Mouse (Mus musculus): ENCODE measurements around the gene Hs2st1. TPM values are rescaled to one million over a fixed set of nuclear protein-coding genes. Genes with fewer than 3 reads are reported as not detected.
"Not testable (repeated sequence)": the region's sequence is repeated elsewhere in the genome, so short reads cannot be mapped to it uniquely, and the experiment has no call there.

Hs2st1 gene
- total RNA-seq (2021), result 16.1 and 18.3 TPM in 2 replicates
- long read RNA-seq, experiment 1, full-length matches to known transcripts, result 19 of 29 reads
- long read RNA-seq, experiment 1, partial matches to known transcripts, result 0 of 29 reads
- long read RNA-seq, experiment 1, other reads (novel, unspliced or antisense), result 10 of 29 reads
- long read RNA-seq, experiment 2, full-length matches to known transcripts, result 7 of 10 reads
- long read RNA-seq, experiment 2, partial matches to known transcripts, result 0 of 10 reads
- long read RNA-seq, experiment 2, other reads (novel, unspliced or antisense), result 3 of 10 reads

DNA sequence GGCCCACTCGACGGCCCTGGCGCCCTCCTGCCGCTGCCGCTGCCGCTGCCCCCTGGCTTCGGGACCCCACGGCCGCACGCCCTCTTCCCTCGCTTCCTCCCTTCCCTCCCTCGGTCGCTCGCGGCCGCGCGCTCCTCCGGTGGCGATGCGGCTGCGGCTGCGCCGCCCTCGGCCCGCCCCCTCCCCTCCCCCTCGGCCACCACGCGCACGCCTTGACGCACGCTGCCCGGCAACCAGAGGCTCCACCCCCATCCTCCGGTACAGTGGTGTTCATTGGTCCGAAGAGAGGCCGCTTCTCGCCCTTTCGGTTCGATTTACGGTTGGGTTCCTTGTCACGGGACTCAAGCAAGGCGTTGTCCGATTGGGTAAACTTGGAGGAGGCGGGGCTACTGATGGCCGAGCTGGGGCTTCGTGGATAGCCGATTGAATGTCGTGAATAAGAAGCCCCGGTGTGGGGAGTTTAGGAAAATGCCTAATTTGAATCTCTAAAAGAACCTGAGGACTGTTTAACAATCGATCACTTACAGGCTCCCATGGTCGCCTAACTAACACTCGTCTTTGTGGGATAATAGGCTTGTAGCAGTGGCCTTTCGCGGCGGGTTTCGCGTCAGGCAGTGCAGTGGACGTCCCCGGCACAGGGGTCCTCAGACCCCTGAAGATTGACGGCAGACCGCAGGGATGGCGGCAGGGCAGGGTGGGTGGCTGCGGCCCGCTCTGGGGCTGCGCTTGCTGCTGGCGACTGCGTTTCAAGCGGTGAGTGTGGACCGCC lies at the start of gene Hs2st1, which contains the start of gene Selenof:
Hs2st1 (minus strand) TSS at position 135 of the 769 bp plus-strand sequence.
Selenof (plus strand) TSS at position 258 of the 769 bp plus-strand sequence.
- peak; percentile 98 for DNase-seq

- DNase-seq, result no peak
These were observed 47.7 kb upstream of the Hs2st1 start for GRCm38 (mm10) chr3:144617633-144618180.

DNA sequence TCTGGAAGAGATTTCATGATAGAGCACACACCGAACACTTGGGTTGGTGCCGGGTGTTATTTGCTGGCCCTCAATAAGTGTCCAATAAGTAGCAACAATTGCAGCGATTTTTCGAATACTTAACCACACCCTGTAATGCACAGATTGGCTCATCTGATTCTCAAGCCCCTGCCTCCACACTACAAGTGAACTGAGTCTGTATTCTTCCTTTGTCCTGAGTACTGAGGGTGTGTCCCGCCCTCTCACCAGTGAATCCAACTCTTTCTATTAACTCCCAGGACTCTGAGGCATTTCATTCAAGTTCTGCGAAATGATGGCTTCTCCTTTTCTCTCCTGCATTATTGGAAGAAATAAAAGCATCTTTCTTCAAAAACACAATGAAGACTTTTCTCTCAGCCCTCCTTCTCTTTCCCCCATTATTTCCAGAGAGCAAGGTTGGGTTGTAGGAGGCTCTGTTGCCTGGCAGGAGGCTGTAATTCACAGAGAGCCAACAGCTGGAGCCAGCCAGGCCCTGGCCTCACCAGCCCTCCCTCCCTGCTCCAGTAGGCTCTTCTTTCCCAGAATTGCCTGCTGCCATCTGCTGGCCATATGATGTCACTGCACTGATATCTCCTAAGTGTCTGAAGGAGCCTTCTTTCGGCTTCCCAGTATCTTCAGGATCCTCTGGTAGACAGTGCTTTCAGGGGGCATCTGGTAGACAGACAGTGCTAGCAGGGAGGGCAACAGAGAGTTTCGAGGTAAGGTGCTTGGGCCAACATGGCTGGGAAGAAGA lies 46.9 kb upstream of the Hs2st1 start:
- DNase-seq, result peak; percentile 89

DNA sequence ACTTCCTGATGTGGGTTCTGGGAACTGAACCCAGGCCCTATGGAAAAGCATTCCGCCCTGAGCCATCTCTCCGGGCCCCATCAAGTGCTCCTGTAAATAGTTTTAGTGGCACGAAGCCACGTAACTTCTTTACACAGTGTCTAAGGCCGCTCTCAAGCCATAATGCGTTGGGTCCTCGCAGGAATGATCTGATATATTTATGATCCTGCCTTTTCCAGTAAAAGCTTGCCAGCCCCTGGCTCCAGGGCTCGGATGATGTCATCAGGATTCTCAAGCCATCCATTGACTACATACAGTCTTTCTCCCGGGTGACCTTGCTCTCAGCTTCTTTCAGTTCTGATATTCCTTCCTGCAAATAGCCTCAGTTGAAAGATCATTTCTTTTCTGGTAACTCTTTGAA lies 45.5 kb upstream of the Hs2st1 start:
- peak; percentile 25 for DNase-seq

DNA sequence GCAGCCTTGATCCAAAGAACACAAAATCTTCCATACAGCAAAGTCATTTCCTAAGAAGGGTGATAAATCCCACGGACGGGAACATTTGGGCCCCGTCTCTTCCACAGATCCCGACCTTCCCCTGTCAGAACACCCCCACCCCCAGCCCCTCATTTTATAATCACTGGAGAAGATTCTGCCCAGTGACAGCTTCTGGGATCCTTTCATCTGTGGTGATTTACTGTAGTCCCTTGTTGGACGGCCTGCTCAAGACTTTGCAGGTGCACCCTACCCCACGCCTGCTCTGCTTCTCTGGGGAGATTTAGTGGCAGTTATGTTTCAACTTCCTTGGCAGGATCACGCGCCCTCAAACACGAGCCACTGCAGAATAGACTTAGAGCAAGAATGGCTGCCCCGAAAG lies 44.7 kb upstream of the Hs2st1 start:
- DNase-seq, result peak; percentile 32

GRCm38 (mm10) chr3:144614277-144614676 lies 44.3 kb upstream of the Hs2st1 start:
- DNase-seq, result no peak

- DNase-seq, result no peak
These were observed 42.4 kb upstream of the Hs2st1 start for GRCm38 (mm10) chr3:144612382-144612781.

DNA sequence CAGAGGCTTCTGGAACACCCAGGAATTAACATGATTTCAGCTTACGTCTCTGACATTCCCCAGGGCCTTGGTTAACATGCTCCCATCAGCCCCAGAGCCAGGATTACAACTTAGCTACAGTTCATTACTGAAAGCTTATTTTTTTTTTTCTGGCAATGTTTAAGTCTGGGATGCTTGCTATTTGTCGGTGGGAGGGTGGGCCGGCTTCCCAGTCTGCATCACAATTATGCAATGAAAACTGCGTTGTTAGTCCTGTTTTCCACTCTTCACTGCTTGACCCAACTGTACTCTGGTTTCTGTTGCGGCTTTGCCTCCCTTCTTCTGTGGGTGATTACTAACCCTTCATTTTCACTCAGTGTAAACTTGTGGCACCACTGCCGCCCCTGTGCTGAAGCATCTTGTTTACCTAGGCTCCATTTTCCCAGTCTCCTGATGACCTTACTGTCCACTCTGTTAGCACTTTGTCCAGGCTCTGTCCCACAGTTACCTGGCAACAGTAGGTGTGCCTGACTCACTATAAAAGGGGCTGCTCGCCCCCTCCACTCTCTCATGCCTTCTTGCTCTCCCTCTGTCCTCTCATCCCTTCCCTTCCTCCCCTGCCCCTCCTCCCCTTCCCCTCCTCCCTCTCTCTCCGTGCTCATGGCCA lies 41.8 kb upstream of the Hs2st1 start:
- no peak for DNase-seq

- DNase-seq, result no peak
These were observed 40.8 kb upstream of the Hs2st1 start for GRCm38 (mm10) chr3:144610759-144611158.

DNA sequence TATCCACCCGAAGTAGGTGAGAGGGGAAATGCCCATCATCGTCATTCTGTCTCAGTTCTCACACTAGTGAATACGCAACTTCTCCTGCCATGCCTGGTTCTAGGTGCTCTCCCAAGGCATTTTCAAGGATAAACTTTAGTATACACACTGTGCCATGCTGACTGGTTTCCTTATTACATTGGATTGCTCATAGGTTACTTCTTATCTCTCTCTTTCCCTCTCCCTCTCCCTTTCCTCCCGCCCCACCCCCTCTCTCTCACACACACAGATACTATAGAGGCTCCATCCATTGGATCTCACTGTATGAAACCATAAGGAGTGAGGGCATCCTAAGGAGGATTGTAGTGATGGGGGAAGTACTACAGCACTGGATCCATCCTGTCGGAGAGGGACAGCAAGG lies 38.1 kb upstream of the Hs2st1 start:
- no peak for DNase-seq

GRCm38 (mm10) chr3:144606449-144606848 lies 36.5 kb upstream of the Hs2st1 start:
- peak; percentile 22 for DNase-seq

- not testable (repeated sequence) for DNase-seq
These were observed 35.8 kb upstream of the Hs2st1 start for GRCm38 (mm10) chr3:144605811-144606210.

DNA sequence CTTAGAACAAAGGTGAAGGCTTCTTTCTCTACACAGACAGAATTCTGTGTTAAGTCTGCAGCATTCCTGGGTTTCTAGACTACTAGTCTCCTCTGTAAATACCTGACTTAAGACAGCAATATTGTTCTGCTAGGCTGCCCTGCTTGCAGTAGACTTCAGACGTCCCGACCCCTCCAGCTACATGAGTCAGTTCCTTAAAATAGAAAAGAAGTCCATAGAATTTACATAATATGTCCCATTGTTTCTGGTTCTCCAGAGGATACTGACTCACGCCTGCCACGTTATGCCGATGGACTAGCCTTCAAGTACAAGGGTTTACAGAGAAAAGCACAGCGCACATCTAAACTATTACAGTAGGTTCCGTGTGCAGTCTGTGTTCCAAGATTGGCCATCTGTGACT lies 34.2 kb upstream of the Hs2st1 start:
- no peak for DNase-seq

- DNase-seq, result no peak
These were observed 33.6 kb upstream of the Hs2st1 start for GRCm38 (mm10) chr3:144603558-144603957.

- DNase-seq, result no peak
These were observed 32.8 kb upstream of the Hs2st1 start for GRCm38 (mm10) chr3:144602819-144603218.

- DNase-seq, result no peak
These were observed 32.4 kb upstream of the Hs2st1 start for GRCm38 (mm10) chr3:144602413-144602812.

- no peak for DNase-seq
These were observed 27.9 kb upstream of the Hs2st1 start for GRCm38 (mm10) chr3:144597790-144598467.

- DNase-seq, result no peak
These were observed 27.1 kb upstream of the Hs2st1 start for GRCm38 (mm10) chr3:144597121-144597520.

- DNase-seq, result no peak
These were observed 23.2 kb upstream of the Hs2st1 start for GRCm38 (mm10) chr3:144592992-144593785.

GRCm38 (mm10) chr3:144589189-144589890 lies 19.4 kb upstream of the Hs2st1 start:
- DNase-seq, result no peak
